Mouse (Mus musculus): ENCODE measurements around the gene Sirpa. TPM values are rescaled to one million over a fixed set of nuclear protein-coding genes. Genes with fewer than 3 reads are reported as not detected.

Gene Sirpa
- polyA plus RNA-seq (2021): 110 TPM

GRCm38 (mm10) chr2:129592459-129593140 lies at the start of gene Sirpa:
Gene Sirpa, plus strand, starts transcription at chr2:129592835.
- TF ChIP-seq CTCF (IDR thresholded peaks at IDR 0.05): no peak
- POLR2A ChIA-PET: interaction anchor here (1.2 kb wide), 1 partner anchor 14 kb away, joined by 3 read pairs; no protein-coding TSS in a partner anchor
- no peaks in the 10 kb centered on the region for H3K27me3 ChIP-seq
- CTCF ChIA-PET: interaction anchor here (1.2 kb wide), 1 partner anchor 61 kb away, joined by 3 read pairs; no protein-coding TSS in a partner anchor
- ATAC-seq: peak; percentile 48
- in situ Hi-C loops (cut with MboI; ENCODE audit: low pct_unique_long_range_greater_than_20kb): no loop called here
- DNase-seq (ENCODE audit: low read depth, low spot score): no peak

GRCm38 (mm10) chr2:129544448-129544847 lies 48.2 kb upstream of the Sirpa start:
- DNase-seq (ENCODE audit: low read depth, low spot score): peak; percentile 42
- TF ChIP-seq CTCF (IDR thresholded peaks at IDR 0.05): no peak
- ChIA-PET CTCF (interaction anchor here (2.4 kb wide), 1 partner anchor 12 kb away, joined by 6 read pairs; no protein-coding TSS in a partner anchor), POLR2A (interaction anchor here (0.6 kb wide), 1 partner anchor 41 kb away, joined by 3 read pairs; no protein-coding TSS in a partner anchor)
- peak; percentile 52 for ATAC-seq
- no peaks in the 10 kb centered on the region for H3K27me3 ChIP-seq
- in situ Hi-C loops (cut with MboI; ENCODE audit: low pct_unique_long_range_greater_than_20kb): no loop called here

- in situ Hi-C loops (cut with MboI; ENCODE audit: low pct_unique_long_range_greater_than_20kb): no loop called here
- no peaks in the 10 kb centered on the region for H3K27me3 ChIP-seq
- POLR2A ChIA-PET: interaction anchor here (0.6 kb wide), 1 partner anchor 40 kb away, joined by 3 read pairs; no protein-coding TSS in a partner anchor
- no peak for TF ChIP-seq CTCF (IDR thresholded peaks at IDR 0.05)
- DNase-seq (ENCODE audit: low read depth, low spot score): no peak
- CTCF ChIA-PET: interaction anchor here (2.4 kb wide), 1 partner anchor 12 kb away, joined by 6 read pairs; no protein-coding TSS in a partner anchor
- ATAC-seq: no peak
Measured at GRCm38 (mm10) chr2:129544919-129545318, 47.7 kb upstream of the Sirpa start.

- POLR2A ChIA-PET: no interaction called here
- H3K27me3 ChIP-seq: no peaks in the 10 kb centered on the region
- ATAC-seq (no peak), DNase-seq (ENCODE audit: low read depth, low spot score) (no peak)
- in situ Hi-C loops (cut with MboI; ENCODE audit: low pct_unique_long_range_greater_than_20kb): no loop called here
- CTCF ChIA-PET: interaction anchor here (2.4 kb wide), 1 partner anchor 13 kb away, joined by 6 read pairs; no protein-coding TSS in a partner anchor
- no peak for TF ChIP-seq CTCF (IDR thresholded peaks at IDR 0.05)
Measured at GRCm38 (mm10) chr2:129545596-129545995, 47.0 kb upstream of the Sirpa start.

GRCm38 (mm10) chr2:129546772-129547171 lies 45.9 kb upstream of the Sirpa start:
- in situ Hi-C loops (cut with MboI; ENCODE audit: low pct_unique_long_range_greater_than_20kb): no loop called here
- DNase-seq (ENCODE audit: low read depth, low spot score) (no peak), ATAC-seq (no peak)
- ChIA-PET CTCF (no interaction called here), POLR2A (no interaction called here)
- no peak for TF ChIP-seq CTCF (IDR thresholded peaks at IDR 0.05)
- H3K27me3 ChIP-seq: no peaks in the 10 kb centered on the region

GRCm38 (mm10) chr2:129549537-129550135 lies 43.0 kb upstream of the Sirpa start:
- in situ Hi-C loops (cut with MboI; ENCODE audit: low pct_unique_long_range_greater_than_20kb): no loop called here
- H3K27me3 ChIP-seq: no peaks in the 10 kb centered on the region
- ChIA-PET CTCF (no interaction called here), POLR2A (no interaction called here)
- DNase-seq (ENCODE audit: low read depth, low spot score): no peak
- TF ChIP-seq CTCF (IDR thresholded peaks at IDR 0.05): no peak
- ATAC-seq: no peak

GRCm38 (mm10) chr2:129550781-129551180 lies 41.9 kb upstream of the Sirpa start:
- ATAC-seq (no peak), DNase-seq (ENCODE audit: low read depth, low spot score) (no peak)
- in situ Hi-C loops (cut with MboI; ENCODE audit: low pct_unique_long_range_greater_than_20kb): no loop called here
- no peaks in the 10 kb centered on the region for H3K27me3 ChIP-seq
- ChIA-PET CTCF (no interaction called here), POLR2A (no interaction called here)
- no peak for TF ChIP-seq CTCF (IDR thresholded peaks at IDR 0.05)

- ATAC-seq: no peak
- ChIA-PET CTCF (interaction anchor here (1.6 kb wide), 1 partner anchor 13 kb away, joined by 3 read pairs; no protein-coding TSS in a partner anchor), POLR2A (no interaction called here)
- in situ Hi-C loops (cut with MboI; ENCODE audit: low pct_unique_long_range_greater_than_20kb): no loop called here
- no peaks in the 10 kb centered on the region for H3K27me3 ChIP-seq
- DNase-seq (ENCODE audit: low read depth, low spot score): no peak
- no peak for TF ChIP-seq CTCF (IDR thresholded peaks at IDR 0.05)
Measured at GRCm38 (mm10) chr2:129556081-129556480, 36.6 kb upstream of the Sirpa start.

GRCm38 (mm10) chr2:129558008-129558874 lies 34.4 kb upstream of the Sirpa start:
- in situ Hi-C loops (cut with MboI; ENCODE audit: low pct_unique_long_range_greater_than_20kb): no loop called here
- no peaks in the 10 kb centered on the region for H3K27me3 ChIP-seq
- ChIA-PET POLR2A (no interaction called here), CTCF (interaction anchor here (1.0 to 1.3 kb wide), 2 partner anchors 18 to 19 kb away, joined by 3 read pairs; no protein-coding TSS in a partner anchor)
- ATAC-seq (no peak), DNase-seq (ENCODE audit: low read depth, low spot score) (no peak)
- TF ChIP-seq CTCF (IDR thresholded peaks at IDR 0.05): no peak

GRCm38 (mm10) chr2:129558875-129559219 lies 33.8 kb upstream of the Sirpa start:
- ATAC-seq (no peak), DNase-seq (ENCODE audit: low read depth, low spot score) (no peak)
- in situ Hi-C loops (cut with MboI; ENCODE audit: low pct_unique_long_range_greater_than_20kb): no loop called here
- TF ChIP-seq CTCF (IDR thresholded peaks at IDR 0.05): no peak
- ChIA-PET CTCF (interaction anchor here (1.3 kb wide), 1 partner anchor 18 kb away, joined by 3 read pairs; no protein-coding TSS in a partner anchor), POLR2A (no interaction called here)
- no peaks in the 10 kb centered on the region for H3K27me3 ChIP-seq

Measured in Patski (cell line).